Mouse (Mus musculus): ENCODE data around the gene Slc35f1. TPM values are rescaled to one million over a fixed set of nuclear protein-coding genes. Genes with fewer than 3 reads are reported as not detected.
"Not testable (repeated sequence)": the region's sequence is repeated elsewhere in the genome, so short reads cannot be mapped to it uniquely, and the experiment has no call there.

Gene Slc35f1
- polyA plus RNA-seq, 1 experiment from 2014 or later = 30.5 TPM

- Histone ChIP-seq H3K36me3 (replicated peaks; ENCODE audit: control insufficient read depth, insufficient read depth) (no peaks in the 10 kb centered on the region), H3K9ac (no peak overlapping the region), H3K4me1 (replicated peaks; ENCODE audit: control insufficient read depth, insufficient read depth, low read length) (peaks cover 15% of the 10 kb centered on the region), H3K27me3 (ENCODE audit: control insufficient read depth, insufficient read depth, low read length) (no peaks in the 10 kb centered on the region), H3K4me2 (replicated peaks) (no peak overlapping the region), H3K4me3 (replicated peaks; ENCODE audit: low read length) (no peak overlapping the region), H3K9me3 (ENCODE audit: control insufficient read depth, low read length) (no peaks in the 10 kb centered on the region), H3K27ac (no peak overlapping the region)
- WGBS = 29% methylated on average over 4 of the region's 4 CpGs
- DNase-seq (ENCODE audit: low spot score) (no peak), ATAC-seq (ENCODE audit: low FRiP score) (peak; percentile 52)
These were observed 187.9 kb downstream of the Slc35f1 start for GRCm38 (mm10) chr10:52878093-52878801.

GRCm38 (mm10) chr10:52896724-52897123 is 206.4 kb downstream of the Slc35f1 start:
- H3K9me3 ChIP-seq (ENCODE audit: control insufficient read depth, low read length) = not testable (repeated sequence)

GRCm38 (mm10) chr10:52904914-52905313 is 214.6 kb downstream of the Slc35f1 start:
- DNase-seq (ENCODE audit: low spot score) (peak; percentile 49), ATAC-seq (ENCODE audit: low FRiP score) (no peak; the same call in 1 of the 2 replicates)

More at GRCm38 (mm10) chr10:52896724-52897123, 206.4 kb downstream of the Slc35f1 start:
- H3K4me1 ChIP-seq (replicated peaks; ENCODE audit: control insufficient read depth, insufficient read depth, low read length); DNase-seq (ENCODE audit: low spot score); H3K27me3 ChIP-seq (ENCODE audit: control insufficient read depth, insufficient read depth, low read length); H3K9ac ChIP-seq; H3K27ac ChIP-seq; H3K4me2 ChIP-seq (replicated peaks); ATAC-seq (ENCODE audit: low FRiP score); H3K4me3 ChIP-seq (replicated peaks; ENCODE audit: low read length); H3K36me3 ChIP-seq (replicated peaks; ENCODE audit: control insufficient read depth, insufficient read depth): not testable (repeated sequence)

DNA sequence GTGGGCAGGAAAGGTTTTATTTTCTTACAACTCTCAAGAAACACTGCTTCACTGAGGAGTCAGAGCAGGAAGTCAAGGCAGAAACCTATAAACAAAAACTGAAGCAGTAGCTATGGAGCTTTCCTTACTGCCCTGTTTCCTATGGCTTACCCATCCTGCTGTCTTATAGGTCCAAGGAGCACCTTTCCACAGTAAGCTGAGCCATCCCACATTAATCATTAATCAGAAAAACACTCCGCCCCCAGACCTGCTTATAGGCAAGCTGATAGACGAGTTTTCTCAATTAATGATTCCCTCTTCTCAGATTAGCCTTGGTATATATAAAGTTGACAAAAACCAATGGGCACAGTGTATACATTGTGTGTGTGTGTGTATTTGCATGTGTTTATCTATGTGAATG is 221.4 kb downstream of the Slc35f1 start:
- Histone ChIP-seq H3K9ac (no peak overlapping the region), H3K27me3 (ENCODE audit: control insufficient read depth, insufficient read depth, low read length) (no peaks in the 10 kb centered on the region), H3K9me3 (ENCODE audit: control insufficient read depth, low read length) (no peaks in the 10 kb centered on the region), H3K4me3 (replicated peaks; ENCODE audit: low read length) (no peak overlapping the region), H3K4me2 (replicated peaks) (no peak overlapping the region), H3K36me3 (replicated peaks; ENCODE audit: control insufficient read depth, insufficient read depth) (no peaks in the 10 kb centered on the region), H3K27ac (no peak overlapping the region), H3K4me1 (replicated peaks; ENCODE audit: control insufficient read depth, insufficient read depth, low read length) (no peaks in the 10 kb centered on the region)
- 84% methylated on average over 2 of the region's 2 CpGs for WGBS
- DNase-seq (ENCODE audit: low spot score) = no peak
- no peak for ATAC-seq (ENCODE audit: low FRiP score)

More at GRCm38 (mm10) chr10:52904914-52905313, 214.6 kb downstream of the Slc35f1 start:
- Histone ChIP-seq H3K36me3 (replicated peaks; ENCODE audit: control insufficient read depth, insufficient read depth) (no peaks in the 10 kb centered on the region), H3K9ac (no peak overlapping the region), H3K4me1 (replicated peaks; ENCODE audit: control insufficient read depth, insufficient read depth, low read length) (no peaks in the 10 kb centered on the region), H3K9me3 (ENCODE audit: control insufficient read depth, low read length) (no peaks in the 10 kb centered on the region), H3K27ac (no peak overlapping the region), H3K4me3 (replicated peaks; ENCODE audit: low read length) (no peak overlapping the region), H3K4me2 (replicated peaks) (no peak overlapping the region), H3K27me3 (ENCODE audit: control insufficient read depth, insufficient read depth, low read length) (no peaks in the 10 kb centered on the region)
- WGBS = 70% methylated on average over 2 of the region's 2 CpGs

DNA sequence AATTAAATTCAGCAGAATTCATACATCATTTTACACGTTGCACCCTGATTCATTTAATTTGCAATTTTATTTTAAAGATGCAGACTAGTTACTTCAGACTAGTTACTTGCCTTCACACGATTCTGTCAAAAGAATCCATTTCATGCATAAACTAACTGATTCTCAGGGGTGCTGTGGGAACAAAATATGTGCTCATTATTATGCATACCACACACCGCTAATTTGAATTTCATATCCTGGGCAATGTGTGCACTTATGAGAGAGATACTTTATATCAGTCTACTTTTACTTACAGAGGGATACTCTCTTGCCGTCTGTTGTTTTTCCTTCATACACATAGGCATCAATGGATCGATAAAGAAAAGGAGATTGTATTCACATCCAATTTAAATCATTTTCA is 228.4 kb downstream of the Slc35f1 start:
- Histone ChIP-seq H3K27ac (no peak overlapping the region), H3K36me3 (replicated peaks; ENCODE audit: control insufficient read depth, insufficient read depth) (no peaks in the 10 kb centered on the region), H3K4me3 (replicated peaks; ENCODE audit: low read length) (no peak overlapping the region), H3K9me3 (ENCODE audit: control insufficient read depth, low read length) (no peaks in the 10 kb centered on the region), H3K27me3 (ENCODE audit: control insufficient read depth, insufficient read depth, low read length) (no peaks in the 10 kb centered on the region), H3K4me1 (replicated peaks; ENCODE audit: control insufficient read depth, insufficient read depth, low read length) (peaks cover 2% of the 10 kb centered on the region; the same call in 1 of the 2 replicates), H3K9ac (no peak overlapping the region), H3K4me2 (replicated peaks) (no peak overlapping the region)
- WGBS = 36% methylated on average over 5 of the region's 5 CpGs
- ATAC-seq (ENCODE audit: low FRiP score) = no peak
- no peak for DNase-seq (ENCODE audit: low spot score)

- H3K27me3 ChIP-seq (ENCODE audit: control insufficient read depth, insufficient read depth, low read length) = no peaks in the 10 kb centered on the region
- H3K27ac ChIP-seq = no peak overlapping the region
- H3K4me3 ChIP-seq (replicated peaks; ENCODE audit: low read length) = no peak overlapping the region
- no peak; the same call in 1 of the 2 replicates for ATAC-seq (ENCODE audit: low FRiP score)
- no peaks in the 10 kb centered on the region for H3K9me3 ChIP-seq (ENCODE audit: control insufficient read depth, low read length)
- no peak overlapping the region for H3K9ac ChIP-seq
- no peaks in the 10 kb centered on the region for H3K36me3 ChIP-seq (replicated peaks; ENCODE audit: control insufficient read depth, insufficient read depth)
- 73% methylated on average over 8 of the region's 8 CpGs for WGBS
- peaks cover 2% of the 10 kb centered on the region; the same call in 1 of the 2 replicates for H3K4me1 ChIP-seq (replicated peaks; ENCODE audit: control insufficient read depth, insufficient read depth, low read length)
- no peak overlapping the region for H3K4me2 ChIP-seq (replicated peaks)
- no peak for DNase-seq (ENCODE audit: low spot score)
These were observed 232.8 kb downstream of the Slc35f1 start for GRCm38 (mm10) chr10:52923143-52923542.

DNA sequence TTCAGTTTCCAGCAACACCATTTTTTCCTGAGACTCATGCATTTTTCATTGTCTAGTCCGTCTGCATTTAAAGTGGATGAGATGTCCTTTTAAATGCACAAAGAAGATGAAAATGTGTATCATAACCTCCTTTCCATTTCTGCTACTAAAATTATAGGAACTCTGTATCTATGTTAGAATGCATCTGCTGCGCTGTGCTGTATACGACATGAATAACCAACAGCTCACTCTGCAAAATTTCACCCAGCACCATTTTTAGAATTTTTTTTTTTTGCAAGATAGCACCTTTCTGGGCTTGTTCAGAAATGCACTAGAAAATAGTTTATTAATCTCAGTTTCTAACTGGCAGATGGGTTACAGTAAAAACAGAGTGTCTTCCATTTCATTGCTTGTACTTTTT is 236.0 kb downstream of the Slc35f1 start:
- DNase-seq (ENCODE audit: low spot score) (no peak), ATAC-seq (ENCODE audit: low FRiP score) (no peak)
- Histone ChIP-seq H3K9ac (no peak overlapping the region), H3K27ac (no peak overlapping the region), H3K9me3 (ENCODE audit: control insufficient read depth, low read length) (no peaks in the 10 kb centered on the region), H3K4me1 (replicated peaks; ENCODE audit: control insufficient read depth, insufficient read depth, low read length) (no peaks in the 10 kb centered on the region; the same call in 1 of the 2 replicates), H3K27me3 (ENCODE audit: control insufficient read depth, insufficient read depth, low read length) (no peaks in the 10 kb centered on the region), H3K36me3 (replicated peaks; ENCODE audit: control insufficient read depth, insufficient read depth) (no peaks in the 10 kb centered on the region), H3K4me3 (replicated peaks; ENCODE audit: low read length) (no peak overlapping the region), H3K4me2 (replicated peaks) (no peak overlapping the region)
- WGBS = 70% methylated on average over 3 of the region's 3 CpGs

DNA sequence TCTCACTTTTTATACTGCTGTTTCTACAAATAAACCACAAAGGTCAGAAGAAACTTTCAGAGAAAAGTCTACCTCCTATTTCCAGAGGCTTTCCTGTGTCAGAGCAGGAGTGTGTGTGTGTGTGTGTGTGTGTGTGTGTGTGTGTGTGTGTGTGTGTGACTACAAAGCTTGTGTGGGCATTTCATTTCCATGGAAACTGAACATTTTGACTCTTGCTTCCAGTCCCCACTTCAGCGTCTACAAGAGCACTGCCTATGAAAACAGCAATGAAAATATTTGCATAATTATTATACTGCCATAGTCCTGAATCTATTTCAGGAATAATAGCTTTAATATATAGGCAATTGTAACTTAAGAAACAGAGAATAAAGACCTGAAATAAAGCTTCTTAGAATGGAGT is 241.8 kb downstream of the Slc35f1 start:
- no peak overlapping the region for H3K27ac ChIP-seq
- no peak for ATAC-seq (ENCODE audit: low FRiP score)
- H3K27me3 ChIP-seq (ENCODE audit: control insufficient read depth, insufficient read depth, low read length) = no peaks in the 10 kb centered on the region
- H3K9me3 ChIP-seq (ENCODE audit: control insufficient read depth, low read length) = no peaks in the 10 kb centered on the region
- H3K4me1 ChIP-seq (replicated peaks; ENCODE audit: control insufficient read depth, insufficient read depth, low read length) = no peaks in the 10 kb centered on the region
- WGBS = 41% methylated on average over 1 of the region's 1 CpGs
- H3K4me3 ChIP-seq (replicated peaks; ENCODE audit: low read length) = no peak overlapping the region
- DNase-seq (ENCODE audit: low spot score) = no peak
- H3K9ac ChIP-seq = no peak overlapping the region
- no peaks in the 10 kb centered on the region; the same call in 1 of the 2 replicates for H3K36me3 ChIP-seq (replicated peaks; ENCODE audit: control insufficient read depth, insufficient read depth)
- H3K4me2 ChIP-seq (replicated peaks) = no peak overlapping the region

DNA sequence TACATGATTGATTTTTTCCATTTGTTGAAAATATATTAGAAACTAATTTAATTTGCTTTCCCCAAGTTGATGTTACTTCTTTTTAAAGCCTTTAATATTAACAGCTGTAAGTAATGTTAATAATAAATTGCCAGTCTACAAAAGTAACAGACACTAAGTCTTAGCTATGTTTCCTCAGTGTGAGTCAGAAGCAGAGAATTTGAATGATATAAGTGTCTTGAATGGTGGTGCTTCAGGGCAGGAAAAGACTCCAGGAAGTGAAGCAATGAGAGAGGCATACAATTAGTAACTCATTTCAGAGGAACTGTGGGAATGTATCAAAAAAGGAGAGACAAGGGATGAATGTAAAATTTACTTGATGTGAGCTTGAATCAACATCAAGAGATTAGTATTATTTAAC is 244.3 kb downstream of the Slc35f1 start:
- Histone ChIP-seq H3K36me3 (replicated peaks; ENCODE audit: control insufficient read depth, insufficient read depth) (no peaks in the 10 kb centered on the region; the same call in 1 of the 2 replicates), H3K9ac (no peak overlapping the region), H3K9me3 (ENCODE audit: control insufficient read depth, low read length) (no peaks in the 10 kb centered on the region), H3K27me3 (ENCODE audit: control insufficient read depth, insufficient read depth, low read length) (no peaks in the 10 kb centered on the region), H3K4me2 (replicated peaks) (no peak overlapping the region), H3K4me3 (replicated peaks; ENCODE audit: low read length) (no peak overlapping the region), H3K27ac (no peak overlapping the region), H3K4me1 (replicated peaks; ENCODE audit: control insufficient read depth, insufficient read depth, low read length) (peaks cover under 1% of the 10 kb centered on the region; the same call in 1 of the 2 replicates)
- ATAC-seq (ENCODE audit: low FRiP score) = no peak
- DNase-seq (ENCODE audit: low spot score) = no peak

All from hindbrain, embryonic 14.5 days (tissue).